Mouse (Mus musculus) 3T3-L1 (cell line): ENCODE results near the gene Defb26.

Source experiments
- DNase-seq: peaks from one replicate; pipeline ENCODE4 v3.0.0-alpha.2; 2015; ENCODE audit warnings: low read depth, low spot score

Gene Defb26

GRCm38 (mm10) chr2:152470973-152471372 lies 40.5 kb downstream of the Defb26 start:
- DNase-seq, result peak; percentile 84

- DNase-seq, result no peak
Measured at GRCm38 (mm10) chr2:152464570-152465150, 46.8 kb downstream of the Defb26 start, which contains the start of gene Defb23. TSS of gene Defb23 (minus strand) at chr2:152464620.

GRCm38 (mm10) chr2:152459241-152459640 lies 52.3 kb downstream of the Defb26 start:
- DNase-seq, result no peak
